Mouse (Mus musculus) hindbrain, embryonic 11.5 days (tissue): ENCODE measurements around the gene Gm20388. TPM values are rescaled to one million over a fixed set of nuclear protein-coding genes. Genes with fewer than 3 reads are reported as not detected.
A peak's percentile ranks its signal among the peaks of the same experiment; 100 is the strongest.

Experiments used
- ATAC-seq: fragments of 200-750 bp; cut with Nextera tagmentation; 2 replicates; pipeline ENCODE4 v1.8.0; 2017; ENCODE audit warnings: mild to moderate bottlenecking, moderate TSS enrichment, moderate library complexity; ENCODE audit not compliant: low FRiP score
- DNase-seq: peaks from one replicate; pipeline ENCODE4 v3.0.0-alpha.2; 2015; ENCODE audit warnings: low spot score
- H3K27ac ChIP-seq: fragments of 300-500 bp; sonication (generic); 2 replicates; pipeline ENCODE4 v1.5.1; 2014; ENCODE audit warnings: mild to moderate bottlenecking, low read depth, low read length
- H3K27me3 ChIP-seq: fragments of 300-500 bp; sonication (generic); 2 replicates; pipeline ENCODE4 v1.6.1; 2014; ENCODE audit warnings: mild to moderate bottlenecking, low read length, moderate library complexity, mixed read lengths; ENCODE audit not compliant: control insufficient read depth, insufficient read depth
- H3K36me3 ChIP-seq: fragments of 300-500 bp; sonication (generic); 2 replicates; pipeline ENCODE4 v1.6.1; 2014; ENCODE audit warnings: mild to moderate bottlenecking, low read length, moderate library complexity, mixed read lengths; ENCODE audit not compliant: control insufficient read depth, insufficient read depth
- H3K4me1 ChIP-seq: fragments of 300-500 bp; sonication (generic); replicated peaks from 2 replicates; pipeline ENCODE4 v1.6.1; 2014; ENCODE audit warnings: low read length, mixed read lengths; ENCODE audit not compliant: control insufficient read depth, insufficient read depth
- H3K4me2 ChIP-seq: fragments of 300-500 bp; sonication (generic); replicated peaks from 2 replicates; pipeline ENCODE4 v1.6.1; 2014; ENCODE audit warnings: mild to moderate bottlenecking, low read depth, low read length
- H3K4me3 ChIP-seq: fragments of 300-500 bp; sonication (generic); 2 replicates; pipeline ENCODE4 v1.5.1; 2014; ENCODE audit warnings: low read depth, low read length
- H3K9ac ChIP-seq: fragments of 300-500 bp; sonication (generic); 2 replicates; pipeline ENCODE4 v1.6.1; 2014; ENCODE audit warnings: low read depth, low read length
- H3K9me3 ChIP-seq: fragments of 300-500 bp; sonication (generic); 2 replicates; pipeline ENCODE4 v1.6.1; 2016; ENCODE audit warnings: low read length; ENCODE audit not compliant: control insufficient read depth
- WGBS: fragments of 180-500 bp; shearing (Covaris S2); extraction: QIAGEN DNeasy Blood & Tissue Kit; methylation state at CpG from one replicate; pipeline ENCODE4 v1.1.7; 2014; 5-methylcytosine and 5-hydroxymethylcytosine counted together
- polyA plus RNA-seq: library from polyadenylated mRNA; unstranded; fragments of >200 nt; fragmentation: Nextera tagmentation; extraction: Ambion mirVana; gene quantifications from 2 replicates; pipeline ENCODE4 v1.2.1, GENCODE M21; 2014

Gm20388 gene
- polyA plus RNA-seq, 1 experiment from 2014 or later: 11.8 TPM

- H3K4me2 ChIP-seq: no peak overlapping the region
- WGBS: 53% methylated on average over 4 of the region's 4 CpGs
- ATAC-seq: no peak
Measured at GRCm38 (mm10) chr8:123732332-123732731, 3821.7 kb downstream of the Gm20388 start.

GRCm38 (mm10) chr8:123734486-123734885 lies 3823.8 kb downstream of the Gm20388 start:
- Histone ChIP-seq H3K9me3 (no peaks in the 10 kb centered on the region), H3K4me1 (peaks cover 5% of the 10 kb centered on the region; the same call in 1 of the 2 replicates), H3K27ac (no peak overlapping the region), H3K4me3 (no peak overlapping the region), H3K4me2 (no peak overlapping the region), H3K27me3 (no peaks in the 10 kb centered on the region), H3K36me3 (no peaks in the 10 kb centered on the region), H3K9ac (no peak overlapping the region)
- ATAC-seq (no peak), DNase-seq (no peak)
- WGBS: 75% methylated on average over 8 of the region's 8 CpGs

More at GRCm38 (mm10) chr8:123732332-123732731, 3821.7 kb downstream of the Gm20388 start:
- Histone ChIP-seq H3K4me1 (peaks cover 8% of the 10 kb centered on the region; the same call in 1 of the 2 replicates), H3K4me3 (no peak overlapping the region), H3K9ac (no peak overlapping the region), H3K27me3 (no peaks in the 10 kb centered on the region), H3K27ac (0 out of 2 replicates have a peak overlapping the region, but pooled peaks have one; percentile 33), H3K9me3 (no peaks in the 10 kb centered on the region), H3K36me3 (no peaks in the 10 kb centered on the region)
- DNase-seq: no peak

- DNase-seq (no peak), ATAC-seq (no peak)
- H3K4me2 ChIP-seq: no peak overlapping the region
- H3K4me1 ChIP-seq: no peaks in the 10 kb centered on the region
- H3K27me3 ChIP-seq: no peaks in the 10 kb centered on the region
- WGBS: 74% methylated on average over 9 of the region's 9 CpGs
- H3K9me3 ChIP-seq: no peaks in the 10 kb centered on the region
- no peak overlapping the region for H3K9ac ChIP-seq
- no peak overlapping the region for H3K4me3 ChIP-seq
- no peak overlapping the region for H3K27ac ChIP-seq
- no peaks in the 10 kb centered on the region for H3K36me3 ChIP-seq
Measured at GRCm38 (mm10) chr8:123736974-123737373, 3826.3 kb downstream of the Gm20388 start.

GRCm38 (mm10) chr8:123740263-123740662 lies 3829.6 kb downstream of the Gm20388 start:
- no peak overlapping the region for H3K4me3 ChIP-seq
- DNase-seq (no peak), ATAC-seq (no peak)
- WGBS: 88% methylated on average over 4 of the region's 4 CpGs
- no peaks in the 10 kb centered on the region for H3K4me1 ChIP-seq
- no peaks in the 10 kb centered on the region for H3K36me3 ChIP-seq
- no peaks in the 10 kb centered on the region for H3K9me3 ChIP-seq
- H3K27ac ChIP-seq: no peak overlapping the region
- no peak overlapping the region for H3K9ac ChIP-seq
- no peak overlapping the region for H3K4me2 ChIP-seq
- H3K27me3 ChIP-seq: no peaks in the 10 kb centered on the region

GRCm38 (mm10) chr8:123741232-123741631 lies 3830.6 kb downstream of the Gm20388 start:
- H3K27me3 ChIP-seq: no peaks in the 10 kb centered on the region
- no peaks in the 10 kb centered on the region for H3K4me1 ChIP-seq
- H3K9ac ChIP-seq: no peak overlapping the region
- H3K9me3 ChIP-seq: no peaks in the 10 kb centered on the region
- no peak overlapping the region for H3K27ac ChIP-seq
- DNase-seq: peak; percentile 34
- H3K4me2 ChIP-seq: no peak overlapping the region
- no peak for ATAC-seq
- no peaks in the 10 kb centered on the region for H3K36me3 ChIP-seq
- WGBS: 65% methylated on average over 9 of the region's 9 CpGs
- no peak overlapping the region for H3K4me3 ChIP-seq

- Histone ChIP-seq H3K27ac (no peak overlapping the region), H3K9ac (no peak overlapping the region), H3K27me3 (no peaks in the 10 kb centered on the region), H3K9me3 (no peaks in the 10 kb centered on the region), H3K4me1 (no peaks in the 10 kb centered on the region), H3K36me3 (no peaks in the 10 kb centered on the region), H3K4me2 (no peak overlapping the region), H3K4me3 (no peak overlapping the region)
- WGBS: 90% methylated on average over 4 of the region's 4 CpGs
- DNase-seq (no peak), ATAC-seq (no peak)
Measured at GRCm38 (mm10) chr8:123746488-123746887, 3835.8 kb downstream of the Gm20388 start.

- H3K27ac ChIP-seq: no peak overlapping the region
- ATAC-seq (no peak), DNase-seq (no peak)
- H3K9ac ChIP-seq: no peak overlapping the region
- WGBS: 59% methylated on average over 5 of the region's 5 CpGs
- no peak overlapping the region for H3K4me3 ChIP-seq
- H3K36me3 ChIP-seq: no peaks in the 10 kb centered on the region
- H3K4me2 ChIP-seq: no peak overlapping the region
- H3K4me1 ChIP-seq: no peaks in the 10 kb centered on the region
- H3K27me3 ChIP-seq: no peaks in the 10 kb centered on the region
- no peaks in the 10 kb centered on the region for H3K9me3 ChIP-seq
Measured at GRCm38 (mm10) chr8:123747772-123748171, 3837.1 kb downstream of the Gm20388 start.

- ATAC-seq (no peak), DNase-seq (no peak)
- Histone ChIP-seq H3K27ac (no peak overlapping the region), H3K27me3 (no peaks in the 10 kb centered on the region), H3K9me3 (no peaks in the 10 kb centered on the region), H3K4me3 (no peak overlapping the region), H3K4me1 (peaks cover 4% of the 10 kb centered on the region), H3K4me2 (no peak overlapping the region), H3K9ac (no peak overlapping the region), H3K36me3 (no peaks in the 10 kb centered on the region)
- WGBS: 74% methylated on average over 5 of the region's 5 CpGs
Measured at GRCm38 (mm10) chr8:123750171-123750693, 3839.6 kb downstream of the Gm20388 start.

- Histone ChIP-seq H3K9ac (no peak overlapping the region), H3K9me3 (no peaks in the 10 kb centered on the region), H3K4me3 (no peak overlapping the region), H3K27me3 (no peaks in the 10 kb centered on the region), H3K27ac (no peak overlapping the region), H3K4me1 (peaks cover 4% of the 10 kb centered on the region), H3K36me3 (no peaks in the 10 kb centered on the region), H3K4me2 (no peak overlapping the region)
- WGBS: 53% methylated on average over 13 of the region's 13 CpGs
- ATAC-seq (no peak; the same call in 1 of the 2 replicates), DNase-seq (peak; percentile 65)
Measured at GRCm38 (mm10) chr8:123752773-123753468, 3842.3 kb downstream of the Gm20388 start.
